Mouse (Mus musculus): Measurements from ENCODE around the gene Vamp5. TPM values are rescaled to one million over a fixed set of nuclear protein-coding genes. Genes with fewer than 3 reads are reported as not detected.
A peak's percentile ranks its signal among the peaks of the same experiment; 100 is the strongest.

Gene Vamp5
- polyA plus RNA-seq, 1 experiment from 2014 or later, result 13.0 TPM

GRCm38 (mm10) chr6:72371147-72371546, 9.1 kb downstream of the Vamp5 start:
- WGBS, result 48% methylated on average over 5 of the region's 5 CpGs

GRCm38 (mm10) chr6:72370091-72370490, 10.2 kb downstream of the Vamp5 start:
- 87% methylated on average over 12 of the region's 12 CpGs for WGBS
- Histone ChIP-seq H3K36me3 (replicated peaks) (no peaks in the 10 kb centered on the region), H3K27me3 (ENCODE audit: poor library complexity, severe bottlenecking) (no peaks in the 10 kb centered on the region), H3K4me1 (peaks cover 11% of the 10 kb centered on the region), H3K27ac (no peak overlapping the region), H3K9me3 (no peaks in the 10 kb centered on the region), H3K4me3 (no peak overlapping the region)
- no peak for DNase-seq (ENCODE audit: extremely low spot score, low spot score)

More at GRCm38 (mm10) chr6:72371147-72371546, 9.1 kb downstream of the Vamp5 start:
- Histone ChIP-seq H3K9me3 (no peaks in the 10 kb centered on the region), H3K36me3 (replicated peaks) (no peaks in the 10 kb centered on the region), H3K27ac (0 out of 2 replicates have a peak overlapping the region, but pooled peaks have one; percentile 4), H3K4me3 (no peak overlapping the region), H3K27me3 (ENCODE audit: poor library complexity, severe bottlenecking) (no peaks in the 10 kb centered on the region), H3K4me1 (peaks cover 11% of the 10 kb centered on the region)
- DNase-seq (ENCODE audit: extremely low spot score, low spot score), result no peak

- Histone ChIP-seq H3K27me3 (ENCODE audit: poor library complexity, severe bottlenecking) (no peaks in the 10 kb centered on the region), H3K4me1 (peaks cover 11% of the 10 kb centered on the region), H3K4me3 (no peak overlapping the region), H3K27ac (no peak overlapping the region), H3K36me3 (replicated peaks) (no peaks in the 10 kb centered on the region), H3K9me3 (no peaks in the 10 kb centered on the region)
- no peak for DNase-seq (ENCODE audit: extremely low spot score, low spot score)
- WGBS, result 86% methylated on average over 4 of the region's 4 CpGs
These were observed 10.7 kb downstream of the Vamp5 start for GRCm38 (mm10) chr6:72369557-72369956.

- DNase-seq (ENCODE audit: extremely low spot score, low spot score), result no peak
- H3K27ac ChIP-seq, result no peak overlapping the region
- WGBS, result 77% methylated on average over 4 of the region's 4 CpGs
- H3K27me3 ChIP-seq (ENCODE audit: poor library complexity, severe bottlenecking), result no peaks in the 10 kb centered on the region
- H3K4me1 ChIP-seq, result peaks cover 19% of the 10 kb centered on the region
- H3K36me3 ChIP-seq (replicated peaks), result no peaks in the 10 kb centered on the region
- H3K9me3 ChIP-seq, result no peaks in the 10 kb centered on the region
- no peak overlapping the region for H3K4me3 ChIP-seq
These were observed 12.8 kb downstream of the Vamp5 start for GRCm38 (mm10) chr6:72367460-72367974.

GRCm38 (mm10) chr6:72366844-72367443, 13.3 kb downstream of the Vamp5 start, which contains the start of gene Rnf181:
TSS of gene Rnf181 (minus strand) at chr6:72366956.
- Histone ChIP-seq H3K4me3 (no peak within 1 kb of the TSS), H3K36me3 (replicated peaks) (no peaks in the 10 kb centered on the region), H3K4me1 (peaks cover 19% of the 10 kb centered on the region), H3K27ac (no peak within 1 kb of the TSS), H3K9me3 (no peaks in the 10 kb centered on the region), H3K27me3 (ENCODE audit: poor library complexity, severe bottlenecking) (no peaks in the 10 kb centered on the region)
- DNase-seq (ENCODE audit: extremely low spot score, low spot score), result no peak
- 73% methylated on average over 4 of the region's 4 CpGs for WGBS

- no peaks in the 10 kb centered on the region for H3K36me3 ChIP-seq (replicated peaks)
- DNase-seq (ENCODE audit: extremely low spot score, low spot score), result no peak
- no peak overlapping the region for H3K27ac ChIP-seq
- H3K4me1 ChIP-seq, result peaks cover 22% of the 10 kb centered on the region
- no peak overlapping the region for H3K4me3 ChIP-seq
- no peaks in the 10 kb centered on the region for H3K27me3 ChIP-seq (ENCODE audit: poor library complexity, severe bottlenecking)
- no peaks in the 10 kb centered on the region for H3K9me3 ChIP-seq
- 69% methylated on average over 3 of the region's 3 CpGs for WGBS
These were observed 14.0 kb downstream of the Vamp5 start for GRCm38 (mm10) chr6:72366304-72366703.

GRCm38 (mm10) chr6:72364985-72365384, 15.3 kb downstream of the Vamp5 start:
- no peak for DNase-seq (ENCODE audit: extremely low spot score, low spot score)
- no peak overlapping the region for H3K4me3 ChIP-seq
- H3K27ac ChIP-seq, result no peak overlapping the region
- H3K36me3 ChIP-seq (replicated peaks), result peaks cover 8% of the 10 kb centered on the region
- peaks cover 26% of the 10 kb centered on the region for H3K4me1 ChIP-seq
- H3K27me3 ChIP-seq (ENCODE audit: poor library complexity, severe bottlenecking), result no peaks in the 10 kb centered on the region
- H3K9me3 ChIP-seq, result no peaks in the 10 kb centered on the region
- WGBS, result 78% methylated on average over 6 of the region's 6 CpGs

- no peak overlapping the region for H3K27ac ChIP-seq
- H3K9me3 ChIP-seq, result no peaks in the 10 kb centered on the region
- H3K4me1 ChIP-seq, result peaks cover 26% of the 10 kb centered on the region
- H3K27me3 ChIP-seq (ENCODE audit: poor library complexity, severe bottlenecking), result no peaks in the 10 kb centered on the region
- no peak for DNase-seq (ENCODE audit: extremely low spot score, low spot score)
- peaks cover 18% of the 10 kb centered on the region for H3K36me3 ChIP-seq (replicated peaks)
- H3K4me3 ChIP-seq, result no peak overlapping the region
- 45% methylated on average over 7 of the region's 7 CpGs for WGBS
These were observed 16.3 kb downstream of the Vamp5 start for GRCm38 (mm10) chr6:72364009-72364408.

- peak overlapping the region; percentile 89 for H3K27ac ChIP-seq
- H3K4me3 ChIP-seq, result peak overlapping the region; percentile 77
- WGBS, result 1% methylated on average over 42 of the region's 42 CpGs
These were observed 17.9 kb downstream of the Vamp5 start for GRCm38 (mm10) chr6:72362132-72363028.

GRCm38 (mm10) chr6:72361121-72361551, 19.1 kb downstream of the Vamp5 start:
- Histone ChIP-seq H3K4me3 (peak overlapping the region; percentile 77), H3K9me3 (no peaks in the 10 kb centered on the region), H3K4me1 (peaks cover 32% of the 10 kb centered on the region), H3K27ac (no peak overlapping the region; the same call in 1 of the 2 replicates), H3K27me3 (ENCODE audit: poor library complexity, severe bottlenecking) (peaks cover 8% of the 10 kb centered on the region; the same call in 1 of the 2 replicates), H3K36me3 (replicated peaks) (peaks cover 42% of the 10 kb centered on the region)
- WGBS, result 81% methylated on average over 5 of the region's 5 CpGs
- no peak for DNase-seq (ENCODE audit: extremely low spot score, low spot score)

More at GRCm38 (mm10) chr6:72362132-72363028, 17.9 kb downstream of the Vamp5 start:
- Histone ChIP-seq H3K9me3 (no peaks in the 10 kb centered on the region), H3K27me3 (ENCODE audit: poor library complexity, severe bottlenecking) (no peaks in the 10 kb centered on the region), H3K36me3 (replicated peaks) (peaks cover 34% of the 10 kb centered on the region), H3K4me1 (peaks cover 26% of the 10 kb centered on the region)
- DNase-seq (ENCODE audit: extremely low spot score, low spot score), result peak; percentile 94

- 91% methylated on average over 7 of the region's 7 CpGs for WGBS
- Histone ChIP-seq H3K9me3 (no peaks in the 10 kb centered on the region), H3K27ac (no peak overlapping the region), H3K27me3 (ENCODE audit: poor library complexity, severe bottlenecking) (peaks cover 9% of the 10 kb centered on the region; the same call in 1 of the 2 replicates), H3K4me3 (no peak overlapping the region), H3K36me3 (replicated peaks) (peaks cover 42% of the 10 kb centered on the region), H3K4me1 (peaks cover 38% of the 10 kb centered on the region)
- no peak for DNase-seq (ENCODE audit: extremely low spot score, low spot score)
These were observed 19.7 kb downstream of the Vamp5 start for GRCm38 (mm10) chr6:72360599-72360935.

GRCm38 (mm10) chr6:72359891-72360598, 20.2 kb downstream of the Vamp5 start:
- no peak overlapping the region for H3K27ac ChIP-seq
- no peak for DNase-seq (ENCODE audit: extremely low spot score, low spot score)
- H3K4me3 ChIP-seq, result no peak overlapping the region
- WGBS, result 90% methylated on average over 11 of the region's 11 CpGs
- peaks cover 9% of the 10 kb centered on the region; the same call in 1 of the 2 replicates for H3K27me3 ChIP-seq (ENCODE audit: poor library complexity, severe bottlenecking)
- H3K36me3 ChIP-seq (replicated peaks), result peaks cover 42% of the 10 kb centered on the region
- H3K9me3 ChIP-seq, result no peaks in the 10 kb centered on the region
- H3K4me1 ChIP-seq, result peaks cover 43% of the 10 kb centered on the region
